Comparison of ENCODE assay signal across 17 mouse cellular contexts in the genomic region with DNA sequence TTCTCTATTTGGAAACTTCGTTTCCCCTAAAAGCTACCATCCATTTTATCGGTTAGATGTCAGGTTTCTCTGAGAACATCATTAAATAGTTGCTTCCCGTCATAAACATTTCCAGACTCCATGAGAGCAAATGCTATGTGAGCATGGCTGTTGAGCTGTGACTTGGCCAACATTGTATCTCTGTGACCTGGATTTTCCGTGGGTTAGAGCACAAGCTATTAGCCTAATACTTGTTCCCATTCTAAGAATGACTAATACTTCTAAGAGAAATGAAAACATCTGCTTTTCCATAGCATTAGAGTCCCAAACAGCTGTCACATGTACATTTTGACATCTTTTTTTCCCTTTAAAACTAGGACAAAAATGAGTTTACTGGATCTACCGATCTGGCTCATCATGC.
DNase-seq lines count a peak whose midpoint lies in the region; ATAC-seq and TF ChIP-seq lines count a peak whose summit lies in the region.
"Had no signal": no experiment of that assay in that cellular context is flagged by ENCODE, and none has a peak within 500 bp of the region (broad histone marks: within the 10 kb centered on the region; RNA-seq: fewer than 3 reads in every experiment).

No protein-coding gene starts in this region.

- H3K4me3 ChIP-seq in heart, embryonic 11.5 days (ENCODE audit: low read depth, low read length), result no peak overlapping the region
- H3K4me3 ChIP-seq in intestine, embryonic 14.5 days (ENCODE audit: low read depth, low read length), result no peak overlapping the region
- no peak overlapping the region for H3K4me3 ChIP-seq in intestine, postnatal 0 days (ENCODE audit: low read depth, low read length)
- no peak overlapping the region for H3K4me3 ChIP-seq in stomach, embryonic 15.5 days (replicated peaks)
- H3K4me3 ChIP-seq: gastrocnemius, adult 2 months; hindbrain, embryonic 12.5 days; limb, embryonic 10.5 days; neural tube, embryonic 15.5 days had no signal

- no peaks in the 10 kb centered on the region for H3K36me3 ChIP-seq in heart, embryonic 11.5 days (ENCODE audit: control insufficient read depth, insufficient read depth, low read length)
- no peaks in the 10 kb centered on the region for H3K36me3 ChIP-seq in intestine, embryonic 14.5 days (ENCODE audit: control insufficient read depth, insufficient read depth, low read length)
- H3K36me3 ChIP-seq in intestine, postnatal 0 days (ENCODE audit: control insufficient read depth, insufficient read depth), result peaks cover 5% of the 10 kb centered on the region; the same call in 1 of the 2 replicates
- H3K36me3 ChIP-seq in stomach, embryonic 15.5 days, result no peaks in the 10 kb centered on the region
- H3K36me3 ChIP-seq: hindbrain, embryonic 12.5 days; limb, embryonic 10.5 days; neural tube, embryonic 15.5 days had no signal

- peak overlapping the region; percentile 31 for H3K27ac ChIP-seq in heart, embryonic 11.5 days (ENCODE audit: low read depth, low read length)
- peak overlapping the region; percentile 47; the same call in 1 of the 2 replicates for H3K27ac ChIP-seq in intestine, embryonic 14.5 days (ENCODE audit: low read depth)
- no peak overlapping the region for H3K27ac ChIP-seq in intestine, postnatal 0 days (ENCODE audit: low read depth, low read length)
- peak overlapping the region; percentile 77 for H3K27ac ChIP-seq in stomach, embryonic 15.5 days
- H3K27ac ChIP-seq: gastrocnemius, adult 2 months; hindbrain, embryonic 12.5 days; neural tube, embryonic 15.5 days had no signal

- peaks cover 19% of the 10 kb centered on the region for H3K4me1 ChIP-seq in heart, embryonic 11.5 days (ENCODE audit: control insufficient read depth, insufficient read depth, low read length)
- peaks cover 22% of the 10 kb centered on the region; the same call in 1 of the 2 replicates for H3K4me1 ChIP-seq in intestine, embryonic 14.5 days (replicated peaks; ENCODE audit: control insufficient read depth, insufficient read depth, low read length)
- H3K4me1 ChIP-seq in intestine, postnatal 0 days (replicated peaks; ENCODE audit: control insufficient read depth, insufficient read depth, low read length), result peaks cover 14% of the 10 kb centered on the region; the same call in 1 of the 2 replicates
- H3K4me1 ChIP-seq in stomach, embryonic 15.5 days, result peaks cover 22% of the 10 kb centered on the region

- DNase-seq in heart, adult 9 months (ENCODE audit: low spot score in 2 of 2), result no peak
- no peak for DNase-seq in intestine, embryonic 14.5 days (ENCODE audit: low spot score)
- peak; percentile 12 for DNase-seq in 416B (ENCODE audit: low read depth)
- no peak for DNase-seq in thymus, postnatal 25 days
- DNase-seq: cerebellum, adult 11-12 months; cerebellum, postnatal 25 days; gastrocnemius, adult 2 months; kidney, postnatal 4 days; liver, postnatal 0 days; lung, postnatal 14 days had no signal

- H3K9ac ChIP-seq in heart, embryonic 11.5 days (ENCODE audit: low read depth, low read length), result no peak overlapping the region
- H3K9ac ChIP-seq in intestine, embryonic 14.5 days (ENCODE audit: low read length), result no peak overlapping the region
- no peak overlapping the region for H3K9ac ChIP-seq in intestine, postnatal 0 days (ENCODE audit: low read depth, low read length)
- no peak overlapping the region for H3K9ac ChIP-seq in stomach, embryonic 15.5 days
- H3K9ac ChIP-seq: hindbrain, embryonic 12.5 days; liver, postnatal 0 days; neural tube, embryonic 15.5 days had no signal

- H3K9me3 ChIP-seq in heart, embryonic 11.5 days (replicated peaks; ENCODE audit: control insufficient read depth, low read length), result no peaks in the 10 kb centered on the region
- H3K9me3 ChIP-seq in intestine, embryonic 14.5 days (ENCODE audit: control insufficient read depth, low read length), result no peaks in the 10 kb centered on the region
- H3K9me3 ChIP-seq in intestine, postnatal 0 days (ENCODE audit: control insufficient read depth), result no peaks in the 10 kb centered on the region
- no peaks in the 10 kb centered on the region for H3K9me3 ChIP-seq in stomach, embryonic 15.5 days
- H3K9me3 ChIP-seq: hindbrain, embryonic 12.5 days; limb, embryonic 10.5 days; neural tube, embryonic 15.5 days had no signal

- 86% methylated on average over 5 of the region's 5 CpGs for WGBS in heart, embryonic 11.5 days (ENCODE audit: insufficient replicate concordance)
- WGBS in intestine, embryonic 14.5 days, result 60% methylated on average over 5 of the region's 5 CpGs
- 64% methylated on average over 5 of the region's 5 CpGs for WGBS in intestine, postnatal 0 days
- WGBS in stomach, embryonic 15.5 days, result 50% methylated on average over 5 of the region's 5 CpGs

- no peak for ATAC-seq in heart, embryonic 11.5 days (replicated peaks; ENCODE audit: insufficient number of reproducible peaks, low FRiP score, low TSS enrichment)
- ATAC-seq in intestine, embryonic 14.5 days (replicated peaks; ENCODE audit: low FRiP score, low TSS enrichment, low read depth), result no peak
- ATAC-seq in intestine, postnatal 0 days, result no peak
- ATAC-seq in stomach, embryonic 15.5 days (ENCODE audit: insufficient read depth, low FRiP score, low read depth), result no peak
- ATAC-seq: liver, postnatal 0 days; midbrain, embryonic 16.5 days had no signal

- no peak for TF ChIP-seq CTCF in intestine, postnatal 0 days (IDR thresholded peaks at IDR 0.05; ENCODE audit: low read depth)

- H3K4me2 ChIP-seq in heart, embryonic 11.5 days, result no peak overlapping the region
- H3K4me2 ChIP-seq in intestine, embryonic 14.5 days (ENCODE audit: low read length), result no peak overlapping the region
- no peak overlapping the region for H3K4me2 ChIP-seq in intestine, postnatal 0 days (replicated peaks; ENCODE audit: low read depth)
- no peak overlapping the region for H3K4me2 ChIP-seq in stomach, embryonic 15.5 days
- H3K4me2 ChIP-seq: hindbrain, embryonic 12.5 days; neural tube, embryonic 15.5 days had no signal

- H3K27me3 ChIP-seq in heart, embryonic 11.5 days (ENCODE audit: control insufficient read depth, insufficient read depth, low read length), result no peaks in the 10 kb centered on the region
- H3K27me3 ChIP-seq in intestine, embryonic 14.5 days (replicated peaks; ENCODE audit: control insufficient read depth, insufficient read depth, low read length), result no peaks in the 10 kb centered on the region
- no peaks in the 10 kb centered on the region for H3K27me3 ChIP-seq in intestine, postnatal 0 days (replicated peaks; ENCODE audit: control insufficient read depth, insufficient read depth, low read length)
- H3K27me3 ChIP-seq in stomach, embryonic 15.5 days (replicated peaks), result no peaks in the 10 kb centered on the region
- H3K27me3 ChIP-seq: hindbrain, embryonic 12.5 days; neural tube, embryonic 15.5 days had no signal
